Mouse (Mus musculus) heart, embryonic 11.5 days (tissue): ENCODE results near the gene Mab21l1. TPM values are rescaled to one million over a fixed set of nuclear protein-coding genes. Genes with fewer than 3 reads are reported as not detected.

Source experiments
- ATAC-seq: fragments of 200-750 bp; cut with Nextera tagmentation; replicated peaks from 2 replicates; pipeline ENCODE4 v1.8.0; 2017; ENCODE audit warnings: moderate library complexity; ENCODE audit not compliant: insufficient number of reproducible peaks, low FRiP score, low TSS enrichment
- H3K27ac ChIP-seq: fragments of 300-500 bp; sonication (generic); 2 replicates; pipeline ENCODE4 v1.5.1; 2014; ENCODE audit warnings: mild to moderate bottlenecking, low read depth, low read length
- H3K27me3 ChIP-seq: fragments of 300-500 bp; sonication (generic); 2 replicates; pipeline ENCODE4 v1.6.1; 2014; ENCODE audit warnings: mild to moderate bottlenecking, low read length, mixed read lengths; ENCODE audit not compliant: control insufficient read depth, insufficient read depth
- H3K36me3 ChIP-seq: fragments of 300-500 bp; sonication (generic); 2 replicates; pipeline ENCODE4 v1.6.1; 2014; ENCODE audit warnings: mild to moderate bottlenecking, low read length, moderate library complexity, mixed read lengths; ENCODE audit not compliant: control insufficient read depth, insufficient read depth
- H3K4me1 ChIP-seq: fragments of 300-500 bp; sonication (generic); 2 replicates; pipeline ENCODE4 v1.6.1; 2014; ENCODE audit warnings: low read length; ENCODE audit not compliant: control insufficient read depth, insufficient read depth
- H3K4me2 ChIP-seq: fragments of 300-500 bp; sonication (generic); 2 replicates; pipeline ENCODE4 v1.6.1; 2014; ENCODE audit warnings: mild to moderate bottlenecking, moderate library complexity
- H3K4me3 ChIP-seq: fragments of 300-500 bp; sonication (generic); 2 replicates; pipeline ENCODE4 v1.5.1; 2014; ENCODE audit warnings: low read depth, low read length
- H3K9ac ChIP-seq: fragments of 300-500 bp; sonication (generic); 2 replicates; pipeline ENCODE4 v1.6.1; 2014; ENCODE audit warnings: mild to moderate bottlenecking, low read depth, low read length, moderate library complexity
- H3K9me3 ChIP-seq: fragments of 300-500 bp; sonication (generic); replicated peaks from 2 replicates; pipeline ENCODE4 v1.6.1; 2016; ENCODE audit warnings: low read length; ENCODE audit not compliant: control insufficient read depth
- WGBS: fragments of 180-500 bp; shearing (Covaris S2); extraction: QIAGEN DNeasy Blood & Tissue Kit; methylation state at CpG from one replicate; pipeline ENCODE4 v1.1.7; 2014; ENCODE audit not compliant: insufficient replicate concordance; 5-methylcytosine and 5-hydroxymethylcytosine counted together
- polyA plus RNA-seq: library from polyadenylated mRNA; unstranded; fragments of >200 nt; fragmentation: Nextera tagmentation; extraction: Ambion mirVana; gene quantifications from 2 replicates; pipeline ENCODE4 v1.2.1, GENCODE M21; 2014

The Mab21l1 gene
- polyA plus RNA-seq, 1 experiment from 2014 or later, result 0.93 TPM

DNA sequence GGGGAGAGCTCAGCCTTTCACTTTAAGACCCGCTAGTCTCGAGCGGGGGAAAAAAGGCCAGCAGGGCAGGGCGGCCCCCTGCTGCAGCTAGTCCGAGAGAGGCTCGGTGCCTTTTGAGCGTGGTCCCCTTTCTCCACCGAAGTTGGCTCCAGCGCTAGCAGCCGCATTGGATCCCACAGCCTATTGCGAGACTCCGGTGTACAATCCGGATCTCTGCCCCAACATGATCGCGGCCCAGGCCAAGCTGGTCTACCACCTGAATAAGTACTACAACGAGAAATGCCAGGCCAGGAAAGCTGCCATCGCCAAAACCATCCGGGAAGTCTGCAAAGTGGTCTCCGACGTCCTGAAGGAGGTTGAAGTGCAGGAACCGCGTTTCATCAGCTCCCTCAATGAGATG lies 461 bp downstream of the Mab21l1 start:
- H3K27ac ChIP-seq, result no peak overlapping the region
- no peak overlapping the region for H3K9ac ChIP-seq
- H3K9me3 ChIP-seq, result no peaks in the 10 kb centered on the region
- peaks cover 22% of the 10 kb centered on the region for H3K4me1 ChIP-seq
- peak overlapping the region; percentile 43 for H3K4me3 ChIP-seq
- ATAC-seq, result no peak; the same call in 1 of the 2 replicates
- H3K4me2 ChIP-seq, result peak overlapping the region; percentile 71
- H3K36me3 ChIP-seq, result no peaks in the 10 kb centered on the region
- H3K27me3 ChIP-seq, result peaks cover 61% of the 10 kb centered on the region
- WGBS, result under 1% methylated on average over 22 of the region's 22 CpGs

DNA sequence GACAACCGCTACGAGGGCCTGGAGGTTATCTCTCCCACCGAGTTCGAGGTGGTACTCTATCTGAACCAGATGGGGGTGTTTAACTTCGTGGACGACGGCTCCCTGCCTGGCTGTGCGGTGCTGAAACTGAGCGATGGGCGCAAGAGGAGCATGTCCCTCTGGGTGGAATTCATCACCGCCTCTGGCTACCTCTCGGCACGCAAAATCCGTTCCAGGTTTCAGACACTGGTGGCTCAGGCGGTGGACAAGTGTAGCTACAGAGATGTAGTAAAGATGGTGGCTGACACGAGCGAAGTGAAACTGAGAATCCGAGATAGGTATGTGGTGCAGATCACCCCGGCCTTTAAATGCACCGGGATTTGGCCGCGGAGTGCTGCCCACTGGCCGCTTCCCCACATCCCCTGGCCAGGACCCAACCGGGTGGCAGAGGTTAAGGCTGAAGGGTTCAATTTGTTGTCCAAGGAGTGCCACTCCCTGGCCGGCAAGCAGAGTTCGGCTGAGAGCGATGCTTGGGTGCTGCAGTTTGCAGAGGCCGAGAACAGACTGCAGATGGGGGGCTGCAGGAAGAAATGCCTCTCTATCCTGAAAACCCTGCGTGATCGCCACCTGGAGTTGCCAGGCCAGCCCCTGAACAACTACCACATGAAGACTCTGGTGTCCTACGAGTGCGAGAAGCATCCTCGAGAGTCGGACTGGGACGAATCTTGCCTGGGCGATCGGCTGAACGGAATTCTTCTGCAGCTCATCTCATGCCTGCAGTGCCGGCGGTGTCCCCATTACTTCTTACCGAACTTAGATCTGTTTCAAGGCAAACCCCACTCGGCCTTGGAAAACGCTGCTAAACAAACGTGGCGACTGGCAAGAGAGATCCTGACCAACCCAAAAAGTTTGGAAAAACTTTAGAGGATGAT lies 1.1 kb downstream of the Mab21l1 start:
- H3K27ac ChIP-seq, result no peak overlapping the region
- no peaks in the 10 kb centered on the region for H3K36me3 ChIP-seq
- peaks cover 61% of the 10 kb centered on the region for H3K27me3 ChIP-seq
- peak overlapping the region; percentile 43 for H3K4me3 ChIP-seq
- peak overlapping the region; percentile 71 for H3K4me2 ChIP-seq
- WGBS, result 2% methylated on average over 45 of the region's 45 CpGs
- H3K9me3 ChIP-seq, result no peaks in the 10 kb centered on the region
- H3K4me1 ChIP-seq, result peaks cover 22% of the 10 kb centered on the region
- 0 out of 2 replicates have a peak overlapping the region, but pooled peaks have one; percentile 34 for H3K9ac ChIP-seq
- no peak for ATAC-seq

GRCm38 (mm10) chr3:55784101-55784500 lies 1.8 kb downstream of the Mab21l1 start:
- WGBS, result 5% methylated on average over 7 of the region's 7 CpGs
- H3K9me3 ChIP-seq, result no peaks in the 10 kb centered on the region
- H3K9ac ChIP-seq, result no peak overlapping the region
- ATAC-seq, result no peak
- H3K4me2 ChIP-seq, result peak overlapping the region; percentile 71
- peaks cover 63% of the 10 kb centered on the region for H3K27me3 ChIP-seq
- peak overlapping the region; percentile 43 for H3K4me3 ChIP-seq
- H3K36me3 ChIP-seq, result no peaks in the 10 kb centered on the region
- peaks cover 22% of the 10 kb centered on the region for H3K4me1 ChIP-seq
- H3K27ac ChIP-seq, result no peak overlapping the region

- WGBS, result 55% methylated on average over 4 of the region's 4 CpGs
- no peak for ATAC-seq
- Histone ChIP-seq H3K27ac (no peak overlapping the region), H3K4me1 (peaks cover 19% of the 10 kb centered on the region), H3K9me3 (no peaks in the 10 kb centered on the region), H3K36me3 (no peaks in the 10 kb centered on the region), H3K4me2 (no peak overlapping the region), H3K4me3 (no peak overlapping the region), H3K27me3 (peaks cover 53% of the 10 kb centered on the region), H3K9ac (no peak overlapping the region)
These were observed 3.1 kb downstream of the Mab21l1 start for GRCm38 (mm10) chr3:55785266-55785980.

- no peak for ATAC-seq
- H3K9me3 ChIP-seq, result no peaks in the 10 kb centered on the region
- H3K4me3 ChIP-seq, result no peak overlapping the region
- peaks cover 46% of the 10 kb centered on the region for H3K27me3 ChIP-seq
- no peak overlapping the region for H3K4me2 ChIP-seq
- peaks cover 14% of the 10 kb centered on the region for H3K4me1 ChIP-seq
- 26% methylated on average over 3 of the region's 3 CpGs for WGBS
- H3K36me3 ChIP-seq, result no peaks in the 10 kb centered on the region
- H3K27ac ChIP-seq, result no peak overlapping the region
- no peak overlapping the region for H3K9ac ChIP-seq
These were observed 3.8 kb downstream of the Mab21l1 start for GRCm38 (mm10) chr3:55785981-55786725.

- H3K27me3 ChIP-seq, result peaks cover 39% of the 10 kb centered on the region
- H3K27ac ChIP-seq, result no peak overlapping the region
- no peaks in the 10 kb centered on the region for H3K9me3 ChIP-seq
- peak overlapping the region; percentile 44 for H3K4me3 ChIP-seq
- H3K4me1 ChIP-seq, result peaks cover 14% of the 10 kb centered on the region
- WGBS, result 12% methylated on average over 17 of the region's 17 CpGs
- ATAC-seq, result no peak
- H3K36me3 ChIP-seq, result no peaks in the 10 kb centered on the region
- H3K9ac ChIP-seq, result peak overlapping the region; percentile 59; the same call in 1 of the 2 replicates
- peak overlapping the region; percentile 80 for H3K4me2 ChIP-seq
These were observed 4.7 kb downstream of the Mab21l1 start for GRCm38 (mm10) chr3:55786835-55787486.

DNA sequence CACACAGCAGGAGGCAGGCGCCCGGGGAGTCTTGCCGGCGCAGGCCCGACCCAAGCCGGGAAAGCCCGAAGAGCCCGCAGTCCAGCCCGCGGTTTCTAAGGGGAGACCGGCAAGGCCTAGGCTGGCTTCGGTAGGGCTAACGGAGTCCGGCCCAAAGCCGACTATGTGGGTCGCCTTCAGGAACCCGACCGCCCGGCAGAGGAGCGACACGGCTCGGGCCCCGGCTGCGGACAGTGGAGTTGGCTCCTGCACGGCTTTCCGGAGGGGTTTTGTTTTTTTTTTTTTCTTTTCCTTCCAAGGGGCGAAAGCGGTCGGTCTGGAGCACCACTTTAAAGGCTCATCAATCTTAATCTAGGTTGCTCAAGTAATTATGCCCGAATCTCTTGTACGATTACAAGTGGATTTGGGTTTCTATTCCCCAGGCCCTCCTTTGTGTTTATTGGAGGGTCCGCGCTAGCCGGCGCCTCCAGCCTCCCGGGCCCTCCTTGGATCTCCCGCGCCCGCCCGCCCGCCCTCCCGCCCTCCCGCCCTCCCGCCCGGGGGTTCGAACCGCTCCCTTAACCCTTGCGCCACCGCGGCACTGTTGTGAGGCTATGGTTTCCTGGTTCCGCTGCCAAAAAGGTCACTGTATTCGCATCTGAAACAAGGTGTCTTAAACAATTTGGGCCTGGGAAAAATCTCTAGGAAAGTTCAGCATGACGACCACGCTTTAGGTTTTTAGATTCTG lies 5.3 kb downstream of the Mab21l1 start:
- Histone ChIP-seq H3K4me2 (peak overlapping the region; percentile 80), H3K9me3 (no peaks in the 10 kb centered on the region), H3K4me3 (peak overlapping the region; percentile 44), H3K4me1 (peaks cover 9% of the 10 kb centered on the region), H3K9ac (peak overlapping the region; percentile 59; the same call in 1 of the 2 replicates), H3K27ac (no peak overlapping the region), H3K36me3 (no peaks in the 10 kb centered on the region), H3K27me3 (peaks cover 33% of the 10 kb centered on the region)
- under 1% methylated on average over 54 of the region's 54 CpGs for WGBS
- peak; percentile 69; the same call in 1 of the 2 replicates for ATAC-seq
